Mouse (Mus musculus) MEL (cell line): ENCODE data around the gene Serinc3.

Experiments
- MYC ChIP-seq: IDR thresholded peaks from 2 replicates; pipeline ENCODE4 v1.6.1; 2011; ENCODE audit warnings: low read depth, mild to moderate bottlenecking, low read length, improper control_type of control experiment, moderate library complexity
- POLR2A ChIP-seq, 2 experiments: IDR thresholded peaks; 2 replicates each; pipeline ENCODE4 v1.6.1; 2011 to 2012; ENCODE audit warnings: low read length in 2 of 2, mild to moderate bottlenecking in 2 of 2, control low read depth in 1 of 2, improper control_type of control experiment in 1 of 2, low read depth in 1 of 2, moderate library complexity in 1 of 2; ENCODE audit not compliant: control insufficient read depth in 1 of 2, insufficient read depth in 1 of 2, poor library complexity in 1 of 2
- TCF12 ChIP-seq: IDR thresholded peaks from 2 replicates; pipeline ENCODE4 v1.6.1; 2014; ENCODE audit warnings: low read depth, mild to moderate bottlenecking, inconsistent platforms, low read length, improper control_type of control experiment, moderate library complexity
- USF1 ChIP-seq: IDR thresholded peaks from 2 replicates; pipeline ENCODE4 v1.6.1; 2014; ENCODE audit warnings: low read depth, mild to moderate bottlenecking, inconsistent platforms, low read length, improper control_type of control experiment, moderate library complexity
- ZKSCAN1 ChIP-seq: IDR thresholded peaks from 2 replicates; pipeline ENCODE4 v1.6.1; 2012; ENCODE audit warnings: low read depth, mild to moderate bottlenecking, inconsistent platforms, low read length, improper control_type of control experiment, moderate library complexity

- TF ChIP-seq POLR2A (IDR thresholded peaks at IDR 0.05; ENCODE audit: control insufficient read depth in 1 of 2, insufficient read depth in 1 of 2, low read depth in 1 of 2, low read length in 2 of 2, poor library complexity in 1 of 2) (no peak), TCF12 (no peak), ZKSCAN1 (no peak), MYC (no peak), USF1 (no peak)
Observed at GRCm38 (mm10) chr2:163587506-163587905, 57.4 kb downstream of the Serinc3 start.
